Mouse (Mus musculus) megakaryocyte, embryonic 14.5 days (primary cell): Measurements from ENCODE around the gene Itgax.

Experiments
- FLI1 ChIP-seq: IDR thresholded peaks from 2 replicates; pipeline ENCODE4 v1.6.1; 2012; ENCODE audit warnings: low read length, inconsistent platforms, mixed read lengths
- GATA1 ChIP-seq: IDR thresholded peaks from 3 replicates; pipeline ENCODE4 v1.6.1; 2012; ENCODE audit warnings: mixed read lengths, low read length, inconsistent platforms, borderline replicate concordance

DNA sequence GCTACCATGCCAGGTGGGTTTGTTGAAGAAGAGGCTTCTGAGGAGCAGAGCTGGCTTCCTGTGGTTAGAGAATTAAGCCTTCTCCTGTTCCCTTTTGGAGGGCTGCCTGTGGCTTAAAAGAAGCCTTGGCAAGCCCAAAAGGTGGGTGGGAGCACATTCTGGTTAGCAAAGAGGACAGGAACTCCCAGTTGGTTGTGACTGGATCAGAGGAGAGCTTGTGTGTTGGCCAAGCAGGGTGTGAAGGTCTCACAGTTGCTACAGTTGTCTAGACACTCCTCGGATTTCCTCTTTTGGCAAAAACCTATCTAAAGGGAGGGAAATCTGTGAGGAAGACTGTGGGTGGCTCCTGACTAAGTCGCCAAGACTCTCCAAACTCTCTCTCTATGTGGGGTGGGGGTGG lies 49.0 kb downstream of the Itgax start:
- TF ChIP-seq GATA1 (no peak), FLI1 (no peak)
